Mouse (Mus musculus) kidney, adult 9 months (tissue): ENCODE measurements at regions not wholly inside any gene's neighbourhood (a gene's known extent, or its start where the extent isn't known, plus 50 kb on each side); places are given as distances from the start of the nearest gene placed in this dataset.

Experiments
- DNase-seq: peaks from one replicate; pipeline ENCODE4 v3.0.0; 2022

- DNase-seq, result no peak
These were observed 58.5 kb upstream of the Top1 start for GRCm38 (mm10) chr2:160587015-160587835.

DNA sequence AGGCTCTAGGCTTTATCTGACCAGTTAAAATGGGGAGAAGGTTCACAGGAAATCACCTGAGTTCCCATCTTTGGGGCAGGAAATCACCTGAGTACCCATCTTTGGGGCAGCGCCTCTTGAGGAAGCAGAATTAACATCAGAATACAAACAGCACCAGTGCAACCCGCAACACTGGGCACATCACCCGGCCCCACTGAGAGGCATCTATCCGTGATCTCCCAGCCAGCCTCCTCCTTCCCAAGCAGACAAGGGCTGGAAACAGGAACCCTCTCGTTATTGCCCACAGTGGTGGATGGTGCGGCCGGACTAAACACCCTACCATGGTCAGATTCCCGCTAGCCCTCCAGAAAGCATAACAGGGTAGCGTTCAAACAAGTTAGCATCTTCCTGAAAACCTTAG lies 57.3 kb upstream of the Top1 start:
- DNase-seq, result no peak

- DNase-seq, result no peak
These were observed 55.3 kb upstream of the Top1 start for GRCm38 (mm10) chr2:160590209-160590910.

GRCm38 (mm10) chr2:160591446-160592180 lies 54.1 kb upstream of the Top1 start:
- DNase-seq, result no peak

DNA sequence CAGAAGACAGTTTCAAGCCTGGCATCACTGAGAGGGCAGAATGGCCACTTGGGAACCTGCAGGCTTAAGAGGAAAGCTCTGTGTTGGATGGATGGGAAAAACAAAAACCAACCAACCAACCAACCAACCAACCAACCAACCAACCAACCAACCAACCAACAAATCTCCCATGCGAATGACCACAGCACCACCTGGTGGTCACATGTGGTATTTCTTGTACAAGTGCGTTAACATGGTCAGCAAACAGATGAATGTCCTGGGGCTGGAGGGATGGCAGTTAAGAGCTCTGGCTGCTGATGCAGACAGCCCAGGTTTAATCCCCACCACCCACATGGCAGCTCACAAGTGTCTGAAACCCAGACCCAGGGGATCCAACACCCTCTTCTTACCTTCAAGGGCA lies 52.7 kb upstream of the Top1 start:
- DNase-seq, result peak; percentile 73
